Mouse (Mus musculus): Measurements from ENCODE around the gene Trp63. TPM values are rescaled to one million over a fixed set of nuclear protein-coding genes. Genes with fewer than 3 reads are reported as not detected.

Gene Trp63
- polyA plus RNA-seq, 1 experiment from 2014 or later = 0.17 TPM

- Histone ChIP-seq H3K4me3 (ENCODE audit: low read depth, low read length) (no peak overlapping the region), H3K4me2 (replicated peaks; ENCODE audit: low read depth, low read length) (no peak overlapping the region), H3K27me3 (replicated peaks; ENCODE audit: insufficient read depth, low read length) (no peaks in the 10 kb centered on the region), H3K27ac (ENCODE audit: low read length) (no peak overlapping the region), H3K36me3 (ENCODE audit: insufficient read depth, low read length) (no peaks in the 10 kb centered on the region), H3K4me1 (ENCODE audit: insufficient read depth, low read depth, low read length) (no peaks in the 10 kb centered on the region), H3K9me3 (ENCODE audit: low read length) (no peaks in the 10 kb centered on the region), H3K9ac (replicated peaks; ENCODE audit: low read depth) (no peak overlapping the region)
- ATAC-seq (no peak), DNase-seq (ENCODE audit: low spot score) (no peak)
- TF ChIP-seq EP300 (IDR thresholded peaks at IDR 0.05) (no peak), CTCF (IDR thresholded peaks at IDR 0.05) (no peak)
- WGBS = 81% methylated on average over 5 of the region's 5 CpGs
Observed at GRCm38 (mm10) chr16:25765549-25765948, 82.0 kb downstream of the Trp63 start.

GRCm38 (mm10) chr16:25774611-25775010 lies 91.0 kb downstream of the Trp63 start:
- 63% methylated on average over 7 of the region's 7 CpGs for WGBS
- ATAC-seq (no peak), DNase-seq (ENCODE audit: low spot score) (no peak)
- H3K4me1 ChIP-seq (ENCODE audit: insufficient read depth, low read depth, low read length) = no peaks in the 10 kb centered on the region
- TF ChIP-seq CTCF (IDR thresholded peaks at IDR 0.05) (no peak), EP300 (IDR thresholded peaks at IDR 0.05) (no peak)
- no peaks in the 10 kb centered on the region for H3K36me3 ChIP-seq (ENCODE audit: insufficient read depth, low read length)
- no peak overlapping the region for H3K27ac ChIP-seq (ENCODE audit: low read length)
- H3K4me3 ChIP-seq (ENCODE audit: low read depth, low read length) = no peak overlapping the region
- H3K9me3 ChIP-seq (ENCODE audit: low read length) = no peaks in the 10 kb centered on the region
- no peak overlapping the region for H3K4me2 ChIP-seq (replicated peaks; ENCODE audit: low read depth, low read length)
- no peaks in the 10 kb centered on the region for H3K27me3 ChIP-seq (replicated peaks; ENCODE audit: insufficient read depth, low read length)
- no peak overlapping the region for H3K9ac ChIP-seq (replicated peaks; ENCODE audit: low read depth)

DNA sequence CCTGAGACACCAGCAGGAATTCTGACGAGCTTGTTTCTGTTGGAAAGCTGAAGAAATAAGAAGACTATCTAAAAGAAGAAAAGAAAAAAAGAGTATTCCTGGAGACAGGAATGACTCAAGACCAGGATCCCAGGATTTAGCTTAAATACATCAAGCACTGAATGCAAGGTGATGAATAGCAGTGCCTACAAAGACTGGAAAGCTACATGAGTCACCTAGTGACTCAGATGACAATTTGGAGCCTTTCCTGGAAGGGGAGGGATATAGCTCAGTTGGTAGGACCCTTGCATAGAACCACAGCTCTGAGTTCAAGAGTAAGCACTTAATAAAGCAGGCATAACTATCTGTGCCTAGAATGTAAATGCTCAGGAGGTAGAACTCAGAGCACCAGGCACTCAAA lies 93.9 kb downstream of the Trp63 start:
- no peak overlapping the region for H3K4me2 ChIP-seq (replicated peaks; ENCODE audit: low read depth, low read length)
- TF ChIP-seq EP300 (IDR thresholded peaks at IDR 0.05) (no peak), CTCF (IDR thresholded peaks at IDR 0.05) (no peak)
- H3K27me3 ChIP-seq (replicated peaks; ENCODE audit: insufficient read depth, low read length) = no peaks in the 10 kb centered on the region
- ATAC-seq = no peak
- no peak overlapping the region for H3K9ac ChIP-seq (replicated peaks; ENCODE audit: low read depth)
- no peaks in the 10 kb centered on the region for H3K4me1 ChIP-seq (ENCODE audit: insufficient read depth, low read depth, low read length)
- no peak for DNase-seq (ENCODE audit: low spot score)
- no peaks in the 10 kb centered on the region for H3K36me3 ChIP-seq (ENCODE audit: insufficient read depth, low read length)
- no peak overlapping the region for H3K4me3 ChIP-seq (ENCODE audit: low read depth, low read length)
- H3K27ac ChIP-seq (ENCODE audit: low read length) = no peak overlapping the region
- whole genome bisulfite sequencing = 73% methylated on average over 1 of the region's 1 CpGs
- no peaks in the 10 kb centered on the region for H3K9me3 ChIP-seq (ENCODE audit: low read length)

DNA sequence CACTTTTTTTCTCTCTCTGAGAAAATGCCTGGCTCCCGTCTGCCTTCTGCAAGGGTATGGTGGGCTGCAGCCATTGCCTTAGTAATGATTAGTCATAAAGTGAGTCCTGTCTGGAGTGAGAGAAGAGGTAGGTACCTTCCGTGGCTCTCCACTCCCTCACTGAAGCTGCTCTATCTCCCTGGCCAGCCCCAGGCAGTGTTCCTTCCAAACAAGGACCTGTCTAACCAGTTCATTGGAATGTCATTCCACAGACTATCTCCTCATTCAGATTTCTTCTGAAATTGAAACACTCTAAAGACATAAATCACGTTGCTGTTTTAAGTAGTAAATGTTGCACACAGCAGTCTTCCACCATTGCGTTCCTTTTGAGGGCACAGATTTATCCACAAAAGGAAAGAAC lies 96.4 kb downstream of the Trp63 start:
- Histone ChIP-seq H3K27ac (ENCODE audit: low read length) (no peak overlapping the region), H3K4me1 (ENCODE audit: insufficient read depth, low read depth, low read length) (no peaks in the 10 kb centered on the region), H3K4me2 (replicated peaks; ENCODE audit: low read depth, low read length) (no peak overlapping the region), H3K9ac (replicated peaks; ENCODE audit: low read depth) (no peak overlapping the region), H3K27me3 (replicated peaks; ENCODE audit: insufficient read depth, low read length) (no peaks in the 10 kb centered on the region), H3K4me3 (ENCODE audit: low read depth, low read length) (no peak overlapping the region), H3K9me3 (ENCODE audit: low read length) (no peaks in the 10 kb centered on the region), H3K36me3 (ENCODE audit: insufficient read depth, low read length) (no peaks in the 10 kb centered on the region)
- DNase-seq (ENCODE audit: low spot score) (no peak), ATAC-seq (no peak; the same call in 1 of the 2 replicates)
- TF ChIP-seq EP300 (IDR thresholded peaks at IDR 0.05) (no peak), CTCF (IDR thresholded peaks at IDR 0.05) (no peak)
- 43% methylated on average over 4 of the region's 4 CpGs for WGBS

DNA sequence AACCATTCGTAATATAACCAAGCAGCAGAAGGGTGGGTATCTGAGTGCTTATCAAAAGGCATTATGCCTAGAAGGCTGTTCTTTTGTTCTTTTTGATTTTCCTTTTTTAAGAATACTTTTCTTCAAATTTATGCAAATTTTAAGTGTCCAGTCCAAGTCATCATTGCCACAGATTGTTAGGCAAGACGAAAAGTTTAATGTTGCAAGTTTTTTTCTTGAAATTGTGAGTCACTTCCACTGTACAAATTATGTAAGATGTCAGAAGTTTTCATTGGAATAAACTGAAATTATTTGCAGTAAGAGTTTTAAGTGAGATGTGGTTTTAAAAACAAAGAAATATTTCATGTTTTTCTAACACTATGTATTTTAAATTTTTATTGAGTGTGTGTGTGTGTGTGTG lies 100.7 kb downstream of the Trp63 start:
- H3K4me3 ChIP-seq (ENCODE audit: low read depth, low read length) = no peak overlapping the region
- DNase-seq (ENCODE audit: low spot score) (peak; percentile 31), ATAC-seq (no peak)
- H3K9me3 ChIP-seq (ENCODE audit: low read length) = no peaks in the 10 kb centered on the region
- H3K27me3 ChIP-seq (replicated peaks; ENCODE audit: insufficient read depth, low read length) = no peaks in the 10 kb centered on the region
- H3K4me1 ChIP-seq (ENCODE audit: insufficient read depth, low read depth, low read length) = no peaks in the 10 kb centered on the region
- H3K4me2 ChIP-seq (replicated peaks; ENCODE audit: low read depth, low read length) = no peak overlapping the region
- WGBS = 71% methylated on average over 2 of the region's 2 CpGs
- no peak for TF ChIP-seq EP300 (IDR thresholded peaks at IDR 0.05)
- no peak for TF ChIP-seq CTCF (IDR thresholded peaks at IDR 0.05)
- no peak overlapping the region for H3K27ac ChIP-seq (ENCODE audit: low read length)
- H3K36me3 ChIP-seq (ENCODE audit: insufficient read depth, low read length) = no peaks in the 10 kb centered on the region
- H3K9ac ChIP-seq (replicated peaks; ENCODE audit: low read depth) = no peak overlapping the region

DNA sequence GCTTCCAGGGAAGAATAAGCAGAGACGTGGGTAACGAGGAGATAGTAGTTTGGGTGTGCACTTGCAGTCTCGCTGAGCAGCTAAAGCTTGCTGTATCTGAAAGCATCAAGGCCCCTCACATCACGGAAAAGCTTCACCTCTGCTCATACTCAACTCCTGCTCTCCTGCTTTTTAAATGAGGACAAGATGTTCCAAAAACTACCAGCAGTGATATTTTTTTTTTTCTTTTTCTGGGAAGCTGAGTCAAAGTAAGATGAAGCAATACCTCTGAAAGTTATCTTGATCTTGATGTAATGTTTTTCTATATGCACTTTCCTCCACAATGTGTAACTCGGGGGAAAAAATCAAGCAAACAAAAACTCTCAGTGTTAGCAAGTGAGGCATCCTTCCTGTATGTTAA lies 102.9 kb downstream of the Trp63 start:
- no peak for TF ChIP-seq CTCF (IDR thresholded peaks at IDR 0.05)
- no peak for TF ChIP-seq EP300 (IDR thresholded peaks at IDR 0.05)

DNA sequence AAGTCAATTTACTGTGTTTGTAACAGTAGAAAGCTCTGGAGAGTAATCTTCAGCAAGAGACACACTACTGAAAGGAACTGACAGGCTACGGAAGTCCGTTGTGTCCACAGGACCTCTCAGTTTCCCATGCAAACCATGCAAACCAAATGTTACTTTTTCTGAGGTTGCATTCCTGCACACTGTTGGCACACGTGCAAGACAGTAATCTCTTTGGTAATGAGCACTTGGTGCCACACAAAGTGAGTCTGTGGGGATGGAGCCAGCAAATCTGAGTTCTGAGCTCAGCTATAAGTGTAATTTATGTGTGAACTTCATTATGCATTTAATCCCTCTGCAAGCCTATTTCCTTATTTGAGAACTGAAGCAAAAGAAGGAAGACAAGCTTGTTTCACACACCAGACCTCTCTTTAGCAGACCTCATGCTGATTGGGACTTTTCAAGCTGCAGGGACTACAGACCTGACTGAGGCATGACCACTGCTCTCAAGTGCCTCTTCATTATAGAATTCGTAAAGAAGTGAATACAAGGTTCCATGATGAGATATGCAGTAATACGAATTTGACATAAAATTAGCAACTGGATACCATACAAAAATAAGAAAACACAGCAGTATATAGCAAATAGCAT lies 109.2 kb downstream of the Trp63 start:
- ATAC-seq (no peak), DNase-seq (ENCODE audit: low spot score) (no peak)
- Histone ChIP-seq H3K27me3 (replicated peaks; ENCODE audit: insufficient read depth, low read length) (no peaks in the 10 kb centered on the region), H3K9me3 (ENCODE audit: low read length) (no peaks in the 10 kb centered on the region), H3K4me1 (ENCODE audit: insufficient read depth, low read depth, low read length) (no peaks in the 10 kb centered on the region), H3K4me2 (replicated peaks; ENCODE audit: low read depth, low read length) (no peak overlapping the region), H3K27ac (ENCODE audit: low read length) (no peak overlapping the region), H3K4me3 (ENCODE audit: low read depth, low read length) (no peak overlapping the region), H3K9ac (replicated peaks; ENCODE audit: low read depth) (no peak overlapping the region), H3K36me3 (ENCODE audit: insufficient read depth, low read length) (no peaks in the 10 kb centered on the region)
- TF ChIP-seq CTCF (IDR thresholded peaks at IDR 0.05) (no peak), EP300 (IDR thresholded peaks at IDR 0.05) (no peak)
- WGBS = 51% methylated on average over 5 of the region's 5 CpGs

More for the DNA sequence above, 102.9 kb downstream of the Trp63 start:
- Histone ChIP-seq H3K27ac (ENCODE audit: low read length) (no peak overlapping the region), H3K36me3 (ENCODE audit: insufficient read depth, low read length) (no peaks in the 10 kb centered on the region), H3K27me3 (replicated peaks; ENCODE audit: insufficient read depth, low read length) (no peaks in the 10 kb centered on the region), H3K9me3 (ENCODE audit: low read length) (no peaks in the 10 kb centered on the region), H3K4me2 (replicated peaks; ENCODE audit: low read depth, low read length) (no peak overlapping the region), H3K4me3 (ENCODE audit: low read depth, low read length) (no peak overlapping the region), H3K9ac (replicated peaks; ENCODE audit: low read depth) (no peak overlapping the region), H3K4me1 (ENCODE audit: insufficient read depth, low read depth, low read length) (no peaks in the 10 kb centered on the region)
- DNase-seq (ENCODE audit: low spot score) = no peak
- no peak for ATAC-seq
- WGBS = 65% methylated on average over 5 of the region's 5 CpGs

Data from lung, postnatal 0 days (tissue).